Mouse (Mus musculus) ES-E14 (cell line): ENCODE results near the gene Parvg.

Experiments
- CHD2 ChIP-seq: IDR thresholded peaks from 2 replicates; pipeline ENCODE4 v1.6.1; 2014; ENCODE audit warnings: mild to moderate bottlenecking, low read depth, low read length, inconsistent platforms
- MAFK ChIP-seq: IDR thresholded peaks from 2 replicates; pipeline ENCODE4 v1.6.1; 2014; ENCODE audit warnings: mild to moderate bottlenecking, low read depth, low read length, inconsistent platforms; ENCODE audit not compliant: insufficient read depth
- ZC3H11A ChIP-seq: IDR thresholded peaks from 2 replicates; pipeline ENCODE4 v1.6.1; 2012; ENCODE audit warnings: low read depth, mild to moderate bottlenecking, inconsistent platforms, low read length, borderline replicate concordance
- ZNF384 ChIP-seq: IDR thresholded peaks from 2 replicates; pipeline ENCODE4 v1.6.1; 2012; ENCODE audit warnings: low read depth, low read length, inconsistent platforms

GRCm38 (mm10) chr15:84310271-84310670 lies 13.6 kb upstream of the Parvg start:
- TF ChIP-seq ZNF384 (no peak), ZC3H11A (no peak), CHD2 (no peak), MAFK (no peak)
